Mouse (Mus musculus) gastrocnemius, postnatal 4 days (tissue): ENCODE results near the gene Btnl9. TPM values are rescaled to one million over a fixed set of nuclear protein-coding genes. Genes with fewer than 3 reads are reported as not detected.
"Not testable (repeated sequence)": the region's sequence is repeated elsewhere in the genome, so short reads cannot be mapped to it uniquely, and the experiment has no call there.

Source experiments
- DNase-seq, 2 experiments: peaks; one replicate each; pipeline ENCODE4 v3.0.0; 2021 to 2022; ENCODE audit warnings: low spot score in 2 of 2, mixed read lengths in 2 of 2
- total RNA-seq, 2 experiments: library from RNA; stranded (reverse); gene quantifications; 2 replicates each; pipeline ENCODE4 v1.2.3; 2021

Gene Btnl9
- total RNA-seq, 2 experiments from 2014 or later: 10.8 to 11.8 TPM

- no peak for DNase-seq
Measured at GRCm38 (mm10) chr11:49183172-49183571, 3.8 kb downstream of the Btnl9 start.

- DNase-seq: not testable (repeated sequence)
Measured at GRCm38 (mm10) chr11:49176047-49176779, 10.7 kb downstream of the Btnl9 start.

DNA sequence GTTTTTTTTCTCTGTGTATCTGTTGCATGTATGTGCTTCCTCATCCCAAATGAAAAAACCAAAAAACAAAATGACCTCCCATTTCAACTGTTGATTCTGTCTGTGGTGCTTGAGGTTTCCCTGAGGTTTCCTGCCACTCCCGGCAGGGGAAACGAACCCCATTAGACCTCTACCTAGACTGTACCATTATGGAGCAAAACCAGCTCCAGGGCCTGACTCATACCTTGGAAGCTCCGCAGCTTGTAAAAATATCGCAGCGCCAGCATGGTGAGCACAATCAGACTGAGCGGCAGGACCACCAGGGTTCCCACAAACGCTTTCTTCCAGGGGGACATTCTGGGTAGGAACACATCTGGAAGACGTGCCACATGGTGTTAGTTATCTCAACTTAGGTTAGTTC, 11.6 kb downstream of the Btnl9 start:
- no peak for DNase-seq

DNA sequence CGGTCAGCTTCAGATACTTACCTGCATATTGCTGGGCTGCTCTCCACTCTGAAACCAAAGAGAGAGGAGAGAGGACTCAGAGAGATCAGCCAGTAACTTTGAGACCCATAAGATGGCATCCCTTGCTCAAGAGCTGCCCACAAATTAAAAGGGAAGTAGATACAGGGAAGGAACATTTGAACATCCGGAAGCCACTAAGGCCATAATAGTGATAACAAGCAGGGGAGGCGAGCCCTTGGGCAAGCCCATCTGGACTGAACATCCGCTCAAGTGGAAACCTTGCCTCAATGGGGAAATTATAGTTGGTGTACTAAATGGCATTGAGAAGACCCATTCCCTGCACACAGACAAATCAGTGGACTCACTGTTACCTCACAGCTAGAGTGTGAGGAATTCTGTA, 16.4 kb downstream of the Btnl9 start:
- no peak for DNase-seq

DNA sequence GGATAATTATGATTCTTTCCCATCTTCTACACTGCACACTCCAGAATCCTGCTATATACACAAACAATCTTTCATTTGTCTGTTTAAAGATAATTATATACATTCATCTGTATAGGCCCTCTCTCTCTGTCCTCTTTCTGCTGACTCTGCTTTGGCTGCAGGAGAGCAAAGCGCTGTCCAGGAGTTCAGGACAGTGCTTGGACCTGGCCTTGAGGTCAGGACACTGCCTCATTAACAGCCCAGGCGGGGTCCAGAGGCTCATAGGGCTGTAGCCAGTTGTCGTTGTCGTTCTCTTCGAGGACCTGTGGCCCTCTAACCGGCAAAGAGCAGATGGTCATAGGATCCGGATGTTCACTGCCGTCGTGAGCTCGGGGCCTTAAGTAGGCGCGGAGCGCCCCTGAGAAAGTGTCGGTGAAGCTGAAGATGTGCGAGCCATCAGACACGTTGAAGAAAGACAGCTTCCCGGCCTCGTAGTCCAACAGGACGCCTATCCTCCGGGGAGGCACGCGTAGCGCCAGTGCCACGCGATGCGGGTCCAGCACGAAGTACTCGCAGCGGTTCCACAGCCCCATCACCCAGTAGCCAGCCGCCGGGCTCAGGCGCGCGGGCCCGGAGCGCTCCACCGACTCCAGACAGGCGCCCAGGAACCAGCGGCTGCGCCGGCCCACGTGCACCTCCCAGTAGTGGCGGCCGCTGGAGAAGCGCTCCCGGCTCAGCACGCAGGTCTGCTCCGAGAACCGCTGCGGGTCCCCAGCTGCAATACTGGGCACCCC, 17.9 kb downstream of the Btnl9 start:
- peak in 1 of 2 experiments; percentile 24 for DNase-seq

- no peak for DNase-seq
Measured at GRCm38 (mm10) chr11:49156821-49157814, 29.8 kb downstream of the Btnl9 start.

DNA sequence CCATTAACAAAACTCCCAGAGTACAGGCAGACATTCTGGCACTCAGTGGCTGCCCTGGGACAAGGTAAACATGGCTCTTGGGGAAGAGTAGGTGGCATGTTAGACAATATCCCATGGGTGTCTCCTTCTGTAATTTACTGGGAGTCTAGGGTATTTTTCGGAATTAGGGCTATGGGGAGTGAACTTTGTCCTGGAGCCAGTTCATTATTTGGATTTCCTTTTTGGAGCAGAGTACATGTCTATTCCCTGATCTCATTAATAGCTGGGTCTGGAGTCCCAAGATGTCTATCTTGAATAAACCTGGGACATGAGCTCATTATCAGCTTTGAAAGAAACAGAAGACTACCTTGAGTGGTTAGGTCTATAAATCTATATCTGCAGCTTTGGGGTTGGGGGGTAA, 32.9 kb downstream of the Btnl9 start, which contains the start of gene Olfr1394:
Olfr1394 (plus strand) TSS at position 301 of the 400 bp plus-strand sequence.
- DNase-seq: no peak

- DNase-seq: no peak
Measured at GRCm38 (mm10) chr11:49141974-49142373, 45.0 kb downstream of the Btnl9 start, which contains the start of gene Olfr1395. Gene Olfr1395, plus strand, starts transcription at chr11:49142274.

- DNase-seq: no peak
Measured at GRCm38 (mm10) chr11:49124169-49124568, 62.8 kb downstream of the Btnl9 start.

DNA sequence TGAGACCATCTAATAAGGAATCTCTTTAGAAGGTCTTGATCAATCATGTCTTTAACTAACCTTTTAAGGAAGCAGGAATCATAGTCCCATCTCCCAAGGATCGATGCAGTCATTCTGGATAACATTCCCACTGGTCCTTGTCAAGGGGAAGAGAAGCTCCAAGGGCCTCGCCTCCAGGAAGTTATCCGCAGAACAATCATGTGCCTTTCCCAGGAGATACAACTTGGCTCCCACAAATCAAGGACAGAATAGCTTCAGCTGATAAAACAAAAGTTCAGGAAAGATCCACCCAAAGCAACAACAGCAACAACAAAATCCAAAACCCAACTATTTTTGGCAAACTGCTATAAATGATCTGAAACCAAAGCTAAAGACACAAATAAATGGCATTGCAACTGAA, 67.3 kb downstream of the Btnl9 start:
- no peak for DNase-seq

Other genes with a start within 250 kb of the Btnl9 start
- 1 to 10 TPM; 1.6 to 3.0 TPM for gene Psme2b, start 241.0 kb downstream of the Btnl9 start, total RNA-seq
- gene Olfr56, start 208.3 kb downstream of the Btnl9 start, total RNA-seq: under 1 TPM; 0.10 to 0.15 TPM
- 1 to 10 TPM in 1 of 2 experiments, under 1 TPM in 1; 0.57 to 1.3 TPM for gene 9930111J21Rik1, start 207.8 kb downstream of the Btnl9 start, total RNA-seq
- gene Gm12185, start 194.9 kb downstream of the Btnl9 start, total RNA-seq: under 1 TPM; 0.44 to 0.54 TPM
- gene Tgtp1, start 193.0 kb downstream of the Btnl9 start, total RNA-seq: under 1 TPM; 0.57 to 0.81 TPM
- gene 9930111J21Rik2, start 135.9 kb downstream of the Btnl9 start, total RNA-seq: 1 to 10 TPM; 1.7 to 1.9 TPM
- not detected for gene Tgtp2, start 123.0 kb downstream of the Btnl9 start, total RNA-seq
- gene Ifi47, start 110.6 kb downstream of the Btnl9 start, total RNA-seq: 1 to 10 TPM; 1.6 to 2.1 TPM
- gene Olfr1396, start 72.3 kb downstream of the Btnl9 start, total RNA-seq: under 1 TPM in 1 of 2 experiments, not detected in 1; 0.27 TPM
- not detected for gene Olfr1395, start 44.9 kb downstream of the Btnl9 start, total RNA-seq
- not detected for gene Olfr1394, start 32.8 kb downstream of the Btnl9 start, total RNA-seq
- gene Zfp62, start 16.1 kb upstream of the Btnl9 start, total RNA-seq: 10 to 100 TPM; 30.4 to 39.9 TPM
- 10 to 100 TPM; 61.3 to 67.4 TPM for gene Mgat1, start 57.0 kb upstream of the Btnl9 start, total RNA-seq
- gene Olfr1393, start 91.1 kb upstream of the Btnl9 start, total RNA-seq: under 1 TPM; 0.16 to 0.22 TPM
- not detected for gene Olfr1392, start 98.1 kb upstream of the Btnl9 start, total RNA-seq
- gene Olfr10, start 117.6 kb upstream of the Btnl9 start, total RNA-seq: not detected
- gene Olfr1391, start 135.6 kb upstream of the Btnl9 start, total RNA-seq: not detected
- not detected for gene Olfr1390, start 148.0 kb upstream of the Btnl9 start, total RNA-seq
- not detected for gene Olfr1389, start 235.9 kb upstream of the Btnl9 start, total RNA-seq
- gene Olfr1388, start 249.5 kb upstream of the Btnl9 start, total RNA-seq: under 1 TPM; 0.12 to 0.26 TPM